In the genomic region with DNA sequence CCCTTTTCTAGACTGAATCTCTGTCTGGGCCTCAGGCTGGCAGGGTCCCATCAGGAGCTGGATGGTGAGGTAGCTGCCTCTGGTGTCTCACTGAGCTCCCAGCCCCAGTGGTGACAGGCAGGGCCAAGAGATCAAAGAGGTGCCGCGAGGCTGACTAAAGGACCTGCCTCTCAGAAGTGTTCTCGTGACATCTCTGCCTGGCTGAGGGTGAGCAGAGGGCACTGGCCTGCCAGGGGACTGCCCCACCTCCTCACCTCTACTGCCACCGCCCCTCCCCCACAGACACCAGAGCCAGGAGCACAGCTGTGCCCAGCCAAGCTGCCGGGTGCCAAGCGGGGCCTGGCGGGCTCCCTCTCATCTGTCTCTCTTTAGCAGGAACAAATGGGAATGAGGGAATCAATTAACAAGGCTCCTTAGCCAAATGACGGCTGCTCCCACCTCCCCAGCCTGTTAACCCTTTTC, we compare ENCODE assay signal across 8 mouse cellular contexts. TPM values are rescaled to one million over a fixed set of nuclear protein-coding genes. Genes with fewer than 3 reads are reported as not detected.
DNase-seq lines count a peak whose midpoint lies in the region; ATAC-seq lines count a peak whose summit lies in the region.

No protein-coding gene starts in this region.

- no peaks in the 10 kb centered on the region for H3K9me3 ChIP-seq in stomach, embryonic 16.5 days (replicated peaks; ENCODE audit: control insufficient read depth, low read length)

- 16% methylated on average over 8 of the region's 8 CpGs for WGBS in stomach, embryonic 16.5 days

- H3K36me3 ChIP-seq in stomach, embryonic 16.5 days (ENCODE audit: control insufficient read depth, insufficient read depth, low read length): no peaks in the 10 kb centered on the region

- H3K4me3 ChIP-seq in stomach, embryonic 16.5 days (replicated peaks; ENCODE audit: low read length): no peak overlapping the region

- H3K27me3 ChIP-seq in stomach, embryonic 16.5 days (ENCODE audit: control insufficient read depth, insufficient read depth, low read length): no peaks in the 10 kb centered on the region

- H3K9ac ChIP-seq in stomach, embryonic 16.5 days (ENCODE audit: low read length): peak overlapping the region; percentile 28; the same call in 1 of the 2 replicates

- H3K27ac ChIP-seq in stomach, embryonic 16.5 days (ENCODE audit: low read length): no peak overlapping the region

- DNase-seq in 3T3-L1 (ENCODE audit: low read depth, low spot score): peak; percentile 27
- peak; percentile 72 to 86 for DNase-seq in cerebellum, postnatal 14 days
- DNase-seq in frontal cortex, postnatal 14 days (ENCODE audit: low spot score in 2 of 2): peak; percentile 61 to 75
- DNase-seq in heart, postnatal 4 days: peak; percentile 94
- DNase-seq in layer of hippocampus, postnatal 14 days (ENCODE audit: low spot score in 2 of 2): peak; percentile 82 to 85
- peak; percentile 72 to 88 for DNase-seq in lung, postnatal 4 days

- peaks cover 19% of the 10 kb centered on the region for H3K4me1 ChIP-seq in stomach, embryonic 16.5 days (ENCODE audit: control insufficient read depth, insufficient read depth, low read length)

- ATAC-seq in stomach, embryonic 16.5 days (ENCODE audit: insufficient read depth, low FRiP score): peak; percentile 35; the same call in 1 of the 2 replicates
- ATAC-seq in megakaryocyte, adult 5-6 weeks (ENCODE audit: poor library complexity, severe bottlenecking): no peak

- no peak overlapping the region for H3K4me2 ChIP-seq in stomach, embryonic 16.5 days (ENCODE audit: low read depth, low read length)

RNA-seq across cellular contexts. Expression of a gene that starts 38.3 kb away (rescaled TPM):
- total RNA-seq in heart, postnatal 4 days (2021): 1 to 10 TPM; 6.1 to 8.3 TPM
- total RNA-seq in layer of hippocampus, postnatal 14 days (2021): 10 to 100 TPM; 42.8 to 47.4 TPM
- 0.11 and 0.15 TPM in 2 replicates for polyA plus RNA-seq in stomach, embryonic 16.5 days (2015; fragmentation: Nextera tagmentation; extraction: Ambion mirVana)
- total RNA-seq in megakaryocyte, adult 5-6 weeks (2015): not detected in 2 replicates
- not detected in 2 replicates for total RNA-seq in megakaryocyte, adult 5-6 weeks (2017)

Comparison
In these comparisons a context has a peak if more than half of its experiments do, and no peak if none do; other contexts are left out.
1. DNase-seq: peak in every context shown above with its lines; median percentile 94 in heart, postnatal 4 days; 84 in layer of hippocampus, postnatal 14 days; 80 in lung, postnatal 4 days; 79 in cerebellum, postnatal 14 days; 68 in frontal cortex, postnatal 14 days; 27 in 3T3-L1.
2. RNA of a gene that starts 38.3 kb away (total RNA-seq): 42.8 to 47.4 TPM in layer of hippocampus, postnatal 14 days and 6.1 to 8.3 TPM in heart, postnatal 4 days; not detected in megakaryocyte, adult 5-6 weeks; every median in the first group is over 4 times any median in the second.